9 mouse cellular contexts compared by ENCODE assay signal in genomic region chr12:28055518-28056280, GRCm38 (mm10).
DNase-seq lines count a peak whose midpoint lies in the region; ATAC-seq and TF ChIP-seq lines count a peak whose summit lies in the region.
"Had no signal": no experiment of that assay in that cellular context is flagged by ENCODE, and none has a peak within 500 bp of the region (broad histone marks: within the 10 kb centered on the region; RNA-seq: fewer than 3 reads in every experiment).

No protein-coding gene starts in this region.

- no peak overlapping the region for H3K9ac ChIP-seq in hindbrain, postnatal 0 days (replicated peaks; ENCODE audit: low read length)
- H3K9ac ChIP-seq in neural tube, embryonic 13.5 days, result no peak overlapping the region
- H3K9ac ChIP-seq: heart, embryonic 13.5 days had no signal

- intact Hi-C loops in gastrocnemius, adult 2 months (cut with DNase I), result no loop called here

- no peaks in the 10 kb centered on the region for H3K36me3 ChIP-seq in hindbrain, postnatal 0 days (ENCODE audit: insufficient read depth, low read length)
- H3K36me3 ChIP-seq in neural tube, embryonic 13.5 days, result no peaks in the 10 kb centered on the region
- H3K36me3 ChIP-seq: heart, embryonic 13.5 days had no signal

- DNase-seq in kidney, postnatal 14 days, result peak; percentile 43
- DNase-seq in kidney, adult 8-10 months, result no peak
- DNase-seq in cerebellum, postnatal 25 days, result peak; percentile 10 to 46
- DNase-seq in hindbrain, postnatal 0 days (ENCODE audit: low spot score), result peak; percentile 93
- DNase-seq in thymus, adult 18-20 months, result no peak
- DNase-seq in gastrocnemius, adult 2 months, result no peak
- DNase-seq in heart, adult 8-10 months (ENCODE audit: low spot score), result no peak

- peak overlapping the region; percentile 56 for H3K27ac ChIP-seq in hindbrain, postnatal 0 days
- peak overlapping the region; percentile 74 for H3K27ac ChIP-seq in neural tube, embryonic 13.5 days (replicated peaks)
- no peak overlapping the region for H3K27ac ChIP-seq in gastrocnemius, adult 2 months
- H3K27ac ChIP-seq: heart, embryonic 13.5 days had no signal

- peak; percentile 93 for ATAC-seq in hindbrain, postnatal 0 days
- ATAC-seq in neural tube, embryonic 13.5 days (ENCODE audit: low read depth), result peak; percentile 93

- no peaks in the 10 kb centered on the region for H3K9me3 ChIP-seq in hindbrain, postnatal 0 days (ENCODE audit: low read length)
- no peaks in the 10 kb centered on the region for H3K9me3 ChIP-seq in neural tube, embryonic 13.5 days
- H3K9me3 ChIP-seq: heart, embryonic 13.5 days had no signal

- H3K4me2 ChIP-seq in hindbrain, postnatal 0 days (ENCODE audit: low read depth, low read length), result no peak overlapping the region
- H3K4me2 ChIP-seq in neural tube, embryonic 13.5 days, result no peak overlapping the region
- H3K4me2 ChIP-seq: heart, embryonic 13.5 days had no signal

- no peak overlapping the region for H3K4me3 ChIP-seq in hindbrain, postnatal 0 days (ENCODE audit: low read length)
- H3K4me3 ChIP-seq in neural tube, embryonic 13.5 days, result no peak overlapping the region
- H3K4me3 ChIP-seq in gastrocnemius, adult 2 months, result no peak overlapping the region
- H3K4me3 ChIP-seq: heart, embryonic 13.5 days had no signal

- H3K27me3 ChIP-seq in hindbrain, postnatal 0 days (ENCODE audit: insufficient read depth, low read length), result no peaks in the 10 kb centered on the region
- H3K27me3 ChIP-seq in neural tube, embryonic 13.5 days, result no peaks in the 10 kb centered on the region
- H3K27me3 ChIP-seq: heart, embryonic 13.5 days had no signal

- WGBS in hindbrain, postnatal 0 days, result 20% methylated on average over 4 of the region's 4 CpGs
- 25% methylated on average over 4 of the region's 4 CpGs for whole genome bisulfite sequencing in neural tube, embryonic 13.5 days

- TF ChIP-seq CTCF in hindbrain, postnatal 0 days (IDR thresholded peaks at IDR 0.05; ENCODE audit: low read depth), result no peak
- TF ChIP-seq CTCF in gastrocnemius, adult 2 months (IDR thresholded peaks at IDR 0.05), result no peak

- no peaks in the 10 kb centered on the region for H3K4me1 ChIP-seq in hindbrain, postnatal 0 days (ENCODE audit: insufficient read depth, low read length)
- H3K4me1 ChIP-seq in neural tube, embryonic 13.5 days (replicated peaks), result peaks cover 13% of the 10 kb centered on the region

Comparison
In these comparisons a context has a peak if more than half of its experiments do, and no peak if none do; other contexts are left out.
1. DNase-seq: peak in kidney, postnatal 14 days (single experiment), cerebellum, postnatal 25 days (2 of 2) and hindbrain, postnatal 0 days (single experiment); none in kidney, adult 8-10 months (0 of 2), thymus, adult 18-20 months (0 of 2), gastrocnemius, adult 2 months (single experiment) and heart, adult 8-10 months (single experiment).